Mouse (Mus musculus) heart, postnatal 0 days (tissue): ENCODE results near the gene Tnn. TPM values are rescaled to one million over a fixed set of nuclear protein-coding genes. Genes with fewer than 3 reads are reported as not detected.

Experiments used
- ATAC-seq: fragments of 200-750 bp; cut with Nextera tagmentation; 2 replicates; pipeline ENCODE4 v1.8.0; 2017; ENCODE audit warnings: low read depth, moderate number of reproducible peaks, moderate library complexity; ENCODE audit not compliant: insufficient read depth
- DNase-seq: peaks from one replicate; pipeline ENCODE4 v3.0.0-alpha.2; 2016; ENCODE audit warnings: low spot score
- H3K27ac ChIP-seq: fragments of 300-500 bp; sonication (generic); 2 replicates; pipeline ENCODE4 v1.5.1; 2014; ENCODE audit warnings: low read depth, mild to moderate bottlenecking
- H3K27me3 ChIP-seq: fragments of 300-500 bp; sonication (generic); 2 replicates; pipeline ENCODE4 v1.6.1; 2014; ENCODE audit warnings: low read length, mixed read lengths; ENCODE audit not compliant: control insufficient read depth, insufficient read depth
- H3K36me3 ChIP-seq: fragments of 300-500 bp; sonication (generic); replicated peaks from 2 replicates; pipeline ENCODE4 v1.6.1; 2014; ENCODE audit warnings: low read length, mixed read lengths; ENCODE audit not compliant: control insufficient read depth, insufficient read depth
- H3K4me1 ChIP-seq: fragments of 300-500 bp; sonication (generic); 2 replicates; pipeline ENCODE4 v1.6.1; 2014; ENCODE audit warnings: antibody characterized with exemption; ENCODE audit not compliant: control insufficient read depth, insufficient read depth
- H3K4me2 ChIP-seq: fragments of 300-500 bp; sonication (generic); 2 replicates; pipeline ENCODE4 v1.6.1; 2014; ENCODE audit warnings: low read depth, mild to moderate bottlenecking, low read length, moderate library complexity
- H3K4me3 ChIP-seq: fragments of 300-500 bp; sonication (generic); 2 replicates; pipeline ENCODE4 v1.5.1; 2014; ENCODE audit warnings: low read depth, low read length
- H3K9ac ChIP-seq: fragments of 300-500 bp; sonication (generic); replicated peaks from 2 replicates; pipeline ENCODE4 v1.6.1; 2014; ENCODE audit warnings: low read depth, low read length, mixed read lengths
- H3K9me3 ChIP-seq: fragments of 300-500 bp; sonication (generic); replicated peaks from 2 replicates; pipeline ENCODE4 v1.6.1; 2016; ENCODE audit warnings: low read length; ENCODE audit not compliant: control insufficient read depth
- CTCF ChIP-seq: IDR thresholded peaks from 2 replicates; pipeline ENCODE4 v1.5.1; 2016; ENCODE audit warnings: antibody characterized with exemption, control low read depth, low read depth
- EP300 ChIP-seq: IDR thresholded peaks from 2 replicates; pipeline ENCODE4 v1.6.1; 2016; ENCODE audit warnings: antibody characterized with exemption, low read depth
- WGBS: fragments of 180-500 bp; shearing (Covaris S2); extraction: QIAGEN DNeasy Blood & Tissue Kit; methylation state at CpG from one replicate; pipeline ENCODE4 v1.1.7; 2014; 5-methylcytosine and 5-hydroxymethylcytosine counted together
- polyA plus RNA-seq: library from polyadenylated mRNA; unstranded; fragments of >200 nt; fragmentation: Nextera tagmentation; extraction: Ambion mirVana; gene quantifications from 2 replicates; pipeline ENCODE4 v1.2.1, GENCODE M21; 2015
- total RNA-seq: library from RNA; depleted of rRNA; stranded (reverse); fragments of >200 nt; gene quantifications from 2 replicates; pipeline ENCODE4 v1.2.3, GENCODE M21; 2014; ENCODE audit warnings: low replicate concordance

Tnn gene
- total and polyA plus RNA-seq, 2 experiments from 2014 or later: 0.04 to 0.31 TPM

DNA sequence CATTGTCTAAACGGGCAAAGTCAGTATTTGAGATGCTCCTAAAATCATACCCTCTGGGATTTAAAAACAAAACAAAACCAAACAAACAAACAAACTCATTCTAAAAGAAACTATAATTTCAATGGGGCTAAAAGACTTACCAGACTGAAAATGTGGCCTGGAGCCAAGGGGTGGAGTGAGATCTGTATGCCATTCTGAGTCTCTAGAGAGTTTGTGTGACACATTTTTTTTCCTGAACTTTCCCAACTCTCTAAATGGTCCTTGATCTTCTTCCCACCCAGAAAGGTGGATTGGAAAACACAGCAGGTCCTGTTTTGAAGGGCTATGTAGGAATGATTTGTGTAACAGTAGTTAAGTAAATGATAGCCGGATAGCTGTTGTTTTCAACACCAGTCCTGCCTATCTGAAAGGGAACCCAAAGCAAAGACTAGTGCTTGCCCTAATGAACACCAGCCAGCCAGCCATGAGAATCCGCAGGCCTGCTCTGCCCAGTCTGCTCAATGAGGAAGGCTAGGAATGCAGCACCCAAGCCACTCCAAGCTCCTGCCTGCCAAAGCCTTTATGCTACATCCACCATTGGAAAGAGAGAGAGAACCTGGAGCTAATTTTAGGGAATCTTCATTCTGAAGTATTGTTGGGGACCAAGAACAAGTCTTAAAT, 108.2 kb downstream of the Tnn start:
- TF ChIP-seq CTCF (no peak), EP300 (no peak)
- no peak for ATAC-seq
- H3K4me3 ChIP-seq: peak overlapping the region; percentile 61
- peak overlapping the region; percentile 82 for H3K27ac ChIP-seq
- H3K36me3 ChIP-seq: no peaks in the 10 kb centered on the region
- no peaks in the 10 kb centered on the region for H3K9me3 ChIP-seq
- H3K4me2 ChIP-seq: peak overlapping the region; percentile 61
- peaks cover 49% of the 10 kb centered on the region for H3K4me1 ChIP-seq
- DNase-seq: no peak
- H3K9ac ChIP-seq: peak overlapping the region; percentile 72
- H3K27me3 ChIP-seq: no peaks in the 10 kb centered on the region
- 39% methylated on average over 3 of the region's 3 CpGs for WGBS

DNA sequence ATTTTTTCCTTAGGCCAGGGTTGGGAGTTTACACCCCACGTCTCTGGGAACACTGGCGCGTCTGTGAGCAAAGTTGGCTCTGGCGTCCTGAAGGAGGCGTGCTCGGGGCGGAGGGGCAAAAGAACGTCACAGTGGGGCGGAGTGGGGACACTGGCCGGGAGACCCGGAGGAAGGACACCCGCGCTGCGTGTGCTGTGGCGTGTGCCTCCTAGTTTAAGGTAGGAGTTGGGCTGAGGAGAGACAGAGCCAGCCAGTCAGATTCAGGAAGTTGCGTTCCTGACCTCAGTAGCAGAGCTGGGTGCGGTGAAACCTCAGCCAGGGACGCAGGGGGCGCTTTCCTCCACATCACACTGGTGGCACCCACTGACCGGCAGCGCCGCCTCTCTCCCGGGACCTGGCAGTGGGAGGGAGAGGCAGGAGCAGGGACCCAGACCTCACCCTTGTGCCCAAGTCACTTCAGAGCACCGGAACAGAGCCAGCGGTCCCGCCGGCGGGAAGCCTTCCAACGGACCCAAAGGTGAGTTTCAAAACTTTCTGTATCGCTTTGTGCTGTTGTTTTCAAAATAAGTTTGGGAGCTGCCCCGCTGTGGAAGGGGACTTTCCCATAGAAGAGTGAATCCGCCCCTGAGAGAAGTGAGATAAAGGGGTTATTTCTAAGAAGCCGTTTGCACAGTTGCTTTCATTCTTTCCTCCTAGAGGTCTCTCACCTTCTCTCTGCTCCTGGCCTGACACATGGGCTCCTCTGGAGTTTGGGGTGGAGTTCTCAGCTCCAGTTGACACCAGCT, 109.0 kb downstream of the Tnn start, which contains the start of gene 4930523C07Rik:
Gene 4930523C07Rik (plus strand): TSS at position 146 of the 785 bp plus-strand sequence.
- Histone ChIP-seq H3K9me3 (no peaks in the 10 kb centered on the region), H3K9ac (peak within 1 kb of the TSS; percentile 72), H3K4me3 (peak within 1 kb of the TSS; percentile 61), H3K4me1 (peaks cover 42% of the 10 kb centered on the region), H3K27ac (peak within 1 kb of the TSS; percentile 82), H3K27me3 (no peaks in the 10 kb centered on the region), H3K4me2 (peak within 1 kb of the TSS; percentile 61), H3K36me3 (no peaks in the 10 kb centered on the region)
- peak; percentile 60 for DNase-seq
- under 1% methylated on average over 33 of the region's 33 CpGs for WGBS
- peak; percentile 88 for ATAC-seq
- TF ChIP-seq EP300 (no peak), CTCF (peak; percentile 58)

DNA sequence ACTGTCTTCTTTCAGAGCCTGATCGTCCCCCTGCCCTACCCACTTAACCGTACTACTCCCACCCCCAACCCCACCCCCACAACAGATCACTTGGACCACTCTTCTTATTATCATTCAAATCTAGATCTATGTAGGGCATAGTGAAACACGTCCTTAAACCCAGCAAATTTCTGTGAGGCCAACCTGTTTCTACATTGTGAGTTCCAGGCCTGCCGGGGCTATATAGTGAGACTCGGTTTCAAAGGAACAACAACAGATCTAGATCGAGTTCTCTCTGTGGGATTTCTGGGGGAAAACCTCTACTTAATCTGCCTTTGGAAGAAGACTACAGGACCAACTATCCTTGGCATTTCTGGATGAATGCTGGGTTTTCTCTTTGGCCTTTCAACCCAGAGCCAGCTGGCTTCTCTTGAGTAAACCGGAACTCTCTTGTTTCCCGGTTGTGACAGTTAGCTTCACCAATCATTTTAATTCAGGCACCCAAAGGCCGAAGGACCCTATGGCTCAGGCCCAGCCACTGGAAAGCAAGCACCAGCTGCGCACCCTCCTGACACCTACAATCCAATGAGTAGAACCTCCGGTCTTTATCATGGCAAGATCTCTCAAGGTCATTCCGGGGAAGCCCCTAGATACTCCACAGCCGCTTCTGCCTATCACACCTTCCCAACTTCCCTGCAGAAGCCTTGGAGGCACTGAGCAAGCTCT, 110.0 kb downstream of the Tnn start:
- Histone ChIP-seq H3K27ac (0 out of 2 replicates have a peak overlapping the region, but pooled peaks have one; percentile 82), H3K27me3 (no peaks in the 10 kb centered on the region), H3K36me3 (no peaks in the 10 kb centered on the region), H3K4me1 (peaks cover 31% of the 10 kb centered on the region), H3K9me3 (no peaks in the 10 kb centered on the region), H3K9ac (no peak overlapping the region), H3K4me3 (peak overlapping the region; percentile 61), H3K4me2 (peak overlapping the region; percentile 61)
- no peak for DNase-seq
- TF ChIP-seq EP300 (no peak), CTCF (no peak)
- no peak for ATAC-seq
- 85% methylated on average over 13 of the region's 13 CpGs for WGBS

DNA sequence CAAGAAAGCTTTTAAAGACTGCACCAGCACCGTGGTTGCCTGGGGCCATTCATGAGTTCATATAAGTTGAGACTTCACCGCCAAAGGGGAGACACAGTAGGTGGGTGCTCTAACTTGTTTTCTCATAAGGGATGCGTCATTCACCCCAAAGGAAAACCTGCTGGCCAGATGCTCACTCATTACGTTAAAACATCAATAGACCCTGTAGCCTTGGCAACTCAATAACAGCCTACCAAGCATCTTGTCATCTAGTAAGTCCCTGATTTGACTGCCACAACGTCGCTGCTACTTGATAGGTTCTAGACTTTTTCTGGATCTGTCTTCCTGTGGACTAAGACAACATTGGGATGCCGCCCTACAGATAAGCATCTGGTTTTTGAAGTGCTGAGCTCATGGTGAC, 111.0 kb downstream of the Tnn start:
- no peak overlapping the region for H3K4me2 ChIP-seq
- no peaks in the 10 kb centered on the region for H3K9me3 ChIP-seq
- DNase-seq: no peak
- ATAC-seq: no peak
- peaks cover 24% of the 10 kb centered on the region for H3K4me1 ChIP-seq
- no peak for TF ChIP-seq EP300
- TF ChIP-seq CTCF: no peak
- no peak overlapping the region for H3K4me3 ChIP-seq
- no peaks in the 10 kb centered on the region for H3K36me3 ChIP-seq
- no peaks in the 10 kb centered on the region for H3K27me3 ChIP-seq
- WGBS: 80% methylated on average over 7 of the region's 7 CpGs
- no peak overlapping the region for H3K9ac ChIP-seq
- H3K27ac ChIP-seq: no peak overlapping the region

DNA sequence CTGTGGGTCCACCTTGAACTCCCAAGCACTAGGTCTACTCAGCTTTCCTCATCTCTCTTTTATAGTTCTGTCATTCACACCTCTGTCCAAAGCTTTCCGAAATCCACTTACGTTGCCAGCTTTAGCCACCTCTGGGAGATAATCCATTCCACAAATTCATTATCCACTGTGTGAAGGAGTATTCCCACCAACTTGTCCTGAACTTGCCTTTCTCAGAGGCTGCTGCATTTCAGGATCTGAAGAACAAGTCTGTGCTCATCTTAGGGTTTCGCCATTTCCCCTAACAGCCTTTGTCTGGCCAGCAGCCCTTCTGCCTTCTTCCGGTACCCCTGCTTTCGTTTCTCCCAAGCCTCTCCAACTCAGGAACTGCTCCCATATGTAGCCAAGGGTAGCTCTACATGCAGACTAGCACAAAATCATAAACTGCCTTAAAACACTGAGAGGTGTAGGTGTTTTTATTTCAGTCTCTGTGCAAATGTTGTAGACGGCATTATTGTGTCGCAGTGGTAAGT, 112.1 kb downstream of the Tnn start:
- H3K27me3 ChIP-seq: no peaks in the 10 kb centered on the region
- DNase-seq: no peak
- ATAC-seq: no peak
- TF ChIP-seq EP300 (no peak), CTCF (no peak)
- no peaks in the 10 kb centered on the region for H3K9me3 ChIP-seq
- no peak overlapping the region for H3K4me2 ChIP-seq
- H3K9ac ChIP-seq: no peak overlapping the region
- H3K4me3 ChIP-seq: no peak overlapping the region
- peaks cover 18% of the 10 kb centered on the region for H3K4me1 ChIP-seq
- H3K36me3 ChIP-seq: no peaks in the 10 kb centered on the region
- 86% methylated on average over 7 of the region's 7 CpGs for WGBS
- no peak overlapping the region for H3K27ac ChIP-seq
